Mouse (Mus musculus): ENCODE measurements around the gene Il7r.
"Not testable (repeated sequence)": the region's sequence is repeated elsewhere in the genome, so short reads cannot be mapped to it uniquely, and the experiment has no call there.

The Il7r gene

GRCm38 (mm10) chr15:9530076-9530475 lies at the start of gene Il7r:
Gene Il7r (minus strand): TSS chr15:9530176.
- DNase-seq = no peak

DNA sequence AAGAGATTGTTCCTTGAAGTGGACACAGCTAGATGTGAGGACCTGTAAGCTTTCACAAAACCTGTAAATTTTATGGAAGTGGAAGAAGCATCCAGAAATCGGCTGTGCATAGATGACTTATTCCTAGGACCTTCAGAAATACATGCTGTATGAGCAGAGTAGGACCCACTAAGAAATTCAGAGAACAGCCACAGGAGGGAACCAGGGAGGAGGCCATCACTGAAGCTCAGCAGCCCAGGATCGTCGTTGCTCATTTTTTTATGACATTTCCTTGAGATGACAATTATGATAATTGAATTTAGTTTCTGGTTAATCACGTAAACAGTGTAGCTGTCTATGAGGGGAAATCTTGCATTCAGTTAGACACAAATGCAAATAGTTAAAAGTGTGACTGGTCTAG lies 47.3 kb upstream of the Il7r start:
- no peak for DNase-seq

DNA sequence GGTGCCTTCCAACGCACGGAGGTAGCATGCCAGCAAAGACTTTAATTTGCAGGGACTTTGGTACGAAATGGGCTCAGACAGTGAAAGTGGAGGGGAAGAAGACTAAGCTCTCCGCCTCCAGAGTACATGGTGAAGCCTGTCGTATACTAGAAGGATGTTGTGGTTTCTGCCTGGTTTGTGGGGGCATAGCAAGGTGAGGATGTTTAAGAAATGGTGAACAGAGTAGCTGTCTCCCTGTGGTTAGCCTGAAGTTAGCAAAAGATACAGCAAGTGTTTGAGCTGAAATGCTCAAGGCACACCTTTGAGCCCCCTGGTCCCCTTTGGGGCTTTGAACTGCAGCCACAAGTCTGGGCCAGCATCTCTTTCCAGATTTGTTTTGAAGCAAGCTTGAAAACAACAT lies 44.8 kb upstream of the Il7r start:
- no peak for DNase-seq

GRCm38 (mm10) chr15:9573361-9573760 lies 43.4 kb upstream of the Il7r start:
- peak; percentile 56 for DNase-seq

GRCm38 (mm10) chr15:9572664-9573063 lies 42.7 kb upstream of the Il7r start:
- DNase-seq = no peak

DNA sequence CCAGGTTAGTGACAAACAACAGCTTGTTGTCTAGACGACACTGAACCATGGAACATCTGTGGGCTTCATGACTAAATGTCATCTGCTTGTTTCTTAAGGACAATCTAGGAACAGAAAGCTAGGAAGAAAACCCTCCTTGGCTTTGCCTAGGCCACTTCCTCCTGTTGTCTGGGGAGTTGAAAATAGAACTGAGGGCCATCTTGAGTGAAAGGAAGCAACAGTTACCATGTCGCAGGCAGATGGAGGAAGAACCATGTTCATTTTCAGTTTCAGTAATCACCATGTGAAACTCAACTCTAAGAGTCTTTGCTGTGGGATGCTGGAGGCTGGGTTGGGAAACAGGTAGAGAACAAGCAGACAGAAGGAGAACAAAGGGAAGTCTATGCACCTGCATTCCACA lies 41.9 kb upstream of the Il7r start:
- no peak for DNase-seq

DNA sequence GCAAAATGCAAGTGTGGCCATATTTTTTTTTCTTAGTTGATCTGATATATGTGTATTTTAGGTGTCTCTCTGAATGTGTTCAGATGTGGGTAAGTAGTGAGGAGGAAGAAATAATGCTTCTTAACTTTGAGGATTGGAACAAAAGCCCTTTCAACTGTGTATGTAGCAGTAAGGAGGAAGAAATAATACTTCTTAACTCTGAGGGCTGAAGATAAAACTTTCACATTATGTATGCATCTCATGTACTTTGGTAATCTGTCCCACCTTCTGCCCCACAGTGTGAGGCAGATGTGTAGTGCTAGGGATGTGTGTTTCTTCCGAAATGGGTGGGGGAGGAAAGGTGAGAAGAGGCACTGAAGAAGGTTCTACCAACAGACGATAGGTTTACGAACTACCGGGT lies 37.3 kb upstream of the Il7r start:
- no peak for DNase-seq

GRCm38 (mm10) chr15:9565396-9565795 lies 35.4 kb upstream of the Il7r start:
- no peak for DNase-seq

DNA sequence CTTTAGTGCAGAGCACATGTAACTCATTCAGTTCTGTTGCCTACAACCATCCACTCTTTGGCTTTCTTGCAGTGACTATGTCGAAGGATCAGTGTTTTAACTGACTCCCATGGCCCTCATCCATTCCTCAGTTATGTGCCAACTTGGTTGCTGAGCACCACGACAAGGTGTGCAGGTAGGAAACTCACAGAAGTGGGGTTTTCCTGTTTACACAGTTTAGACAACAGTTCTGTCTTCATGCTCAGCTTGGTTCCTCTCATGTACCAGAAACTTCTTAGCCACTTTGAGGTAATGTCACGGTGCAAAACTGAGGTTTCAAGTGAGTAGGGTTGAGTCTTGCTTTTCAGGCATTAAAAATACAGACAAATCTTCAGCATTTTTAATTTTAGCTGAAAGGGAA lies 34.2 kb upstream of the Il7r start:
- DNase-seq = no peak

DNA sequence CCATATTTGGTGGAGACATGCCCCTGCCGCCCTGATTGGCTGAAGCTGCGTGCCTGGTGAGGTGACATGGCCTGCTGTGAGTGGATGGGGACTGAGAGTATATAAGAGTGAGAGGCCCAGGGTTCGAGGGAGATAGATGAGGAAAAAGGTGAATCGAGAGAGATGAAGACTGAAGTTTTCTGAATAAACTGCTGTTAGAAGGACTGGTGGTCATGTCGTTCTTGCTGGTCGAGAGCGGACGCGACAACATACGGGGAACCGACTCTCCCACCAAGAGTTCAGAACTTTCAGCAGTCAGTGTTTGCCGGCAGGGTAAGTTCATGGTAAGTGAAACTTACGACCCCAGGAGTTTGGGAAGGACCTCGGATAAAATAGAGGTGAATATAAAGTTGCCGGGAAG lies 27.3 kb upstream of the Il7r start:
- not testable (repeated sequence) for DNase-seq

GRCm38 (mm10) chr15:9548951-9549350 lies 19.0 kb upstream of the Il7r start:
- DNase-seq = no peak

GRCm38 (mm10) chr15:9535200-9535599 lies 5.2 kb upstream of the Il7r start:
- no peak for DNase-seq

- DNase-seq = no peak
These were observed 3.5 kb upstream of the Il7r start for GRCm38 (mm10) chr15:9533356-9533902.

GRCm38 (mm10) chr15:9529646-9530045 lies 330 bp downstream of the Il7r start:
- DNase-seq = no peak

- DNase-seq = no peak
These were observed 1.6 kb downstream of the Il7r start for GRCm38 (mm10) chr15:9528186-9528935.

GRCm38 (mm10) chr15:9526412-9526811 lies 3.6 kb downstream of the Il7r start:
- no peak for DNase-seq

DNA sequence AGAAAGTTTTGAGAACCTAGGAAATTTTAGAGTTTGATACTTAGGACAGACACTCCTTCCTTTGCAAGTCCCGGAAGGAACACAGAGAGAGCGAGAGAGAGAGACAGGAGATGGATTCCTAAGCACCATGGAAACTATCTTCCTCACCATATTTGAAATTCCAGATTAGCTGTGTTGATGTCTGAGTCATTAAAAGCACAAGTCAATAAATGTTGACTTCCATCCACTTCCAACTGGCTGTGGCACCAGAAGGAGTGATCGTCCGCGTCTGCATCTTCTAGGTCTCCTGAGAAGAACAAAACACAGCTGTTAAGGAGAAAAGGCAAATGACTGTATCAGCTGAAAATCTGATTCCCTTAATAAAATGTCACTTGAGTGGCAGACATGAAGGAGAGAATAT lies 5.1 kb downstream of the Il7r start:
- no peak for DNase-seq

GRCm38 (mm10) chr15:9523956-9524355 lies 6.0 kb downstream of the Il7r start:
- DNase-seq = no peak

DNA sequence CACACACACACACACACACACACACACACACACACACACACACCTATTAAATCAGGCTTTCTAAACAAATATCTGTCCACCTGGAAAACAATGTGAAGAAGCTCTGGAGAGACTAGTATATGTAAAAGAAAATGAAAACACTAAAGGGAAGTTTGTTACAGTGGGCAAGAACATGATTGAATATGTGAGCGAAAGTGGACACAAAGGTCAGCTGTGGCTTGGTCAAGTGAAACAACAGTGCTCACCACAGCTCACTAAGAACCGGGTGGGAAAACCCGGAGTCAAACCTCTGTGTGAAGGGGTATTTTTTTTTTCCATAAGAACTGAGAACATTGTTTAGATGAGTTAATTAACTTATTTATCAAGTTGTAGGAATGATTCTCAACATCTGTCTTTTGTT lies 6.9 kb downstream of the Il7r start:
- no peak for DNase-seq

DNA sequence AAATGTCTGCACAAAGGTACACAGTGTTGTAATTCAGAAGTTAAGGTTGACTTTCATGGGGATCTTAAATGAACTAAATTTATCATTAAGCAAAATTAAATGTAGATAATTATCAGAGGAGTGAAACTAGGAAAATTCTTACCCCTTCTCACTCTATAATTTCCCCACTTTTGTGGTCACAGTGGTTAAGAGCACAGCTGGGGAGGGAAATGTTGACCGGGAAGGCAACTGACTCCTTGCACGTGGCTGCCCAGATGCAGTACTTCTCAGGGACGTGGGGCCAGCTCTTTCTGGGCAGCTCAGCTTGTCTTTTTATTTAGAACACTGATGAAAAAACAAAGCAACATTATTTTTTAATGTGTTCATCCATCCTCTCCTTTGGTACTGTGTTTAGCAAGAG lies 37.9 kb downstream of the Il7r start:
- DNase-seq = no peak

DNA sequence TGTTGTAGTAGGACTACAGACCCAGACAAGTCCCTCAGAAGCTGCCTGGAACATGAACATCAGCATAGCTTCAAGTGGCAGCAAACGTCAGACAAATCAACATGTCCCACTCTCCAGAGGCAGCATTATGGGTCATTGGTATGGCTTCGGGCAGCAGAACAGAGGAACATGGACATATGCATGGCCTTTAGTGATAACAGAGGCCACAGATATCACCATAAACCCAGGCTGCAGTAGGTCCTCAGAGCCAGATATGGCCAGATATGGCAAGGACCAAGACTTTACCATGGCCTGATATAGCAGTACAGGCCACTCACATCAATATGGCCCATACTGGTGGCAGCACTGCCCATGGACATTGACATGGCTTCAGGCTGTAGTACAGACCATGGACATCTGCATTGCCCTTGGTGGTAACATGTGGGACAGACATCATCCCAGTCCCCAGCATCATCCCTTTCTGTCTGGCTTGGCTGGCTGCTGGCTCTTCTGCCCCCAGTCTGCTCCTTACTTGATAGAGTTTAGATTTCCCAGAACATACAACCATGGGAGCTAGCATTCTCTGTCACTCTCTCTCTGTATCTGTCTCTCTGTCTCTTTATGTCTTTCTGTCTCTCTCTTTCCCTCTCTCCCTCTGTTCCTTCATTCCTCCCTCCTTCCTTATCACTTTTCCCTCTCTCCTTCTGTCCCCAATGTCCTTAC lies 40.4 kb downstream of the Il7r start:
- no peak for DNase-seq

DNA sequence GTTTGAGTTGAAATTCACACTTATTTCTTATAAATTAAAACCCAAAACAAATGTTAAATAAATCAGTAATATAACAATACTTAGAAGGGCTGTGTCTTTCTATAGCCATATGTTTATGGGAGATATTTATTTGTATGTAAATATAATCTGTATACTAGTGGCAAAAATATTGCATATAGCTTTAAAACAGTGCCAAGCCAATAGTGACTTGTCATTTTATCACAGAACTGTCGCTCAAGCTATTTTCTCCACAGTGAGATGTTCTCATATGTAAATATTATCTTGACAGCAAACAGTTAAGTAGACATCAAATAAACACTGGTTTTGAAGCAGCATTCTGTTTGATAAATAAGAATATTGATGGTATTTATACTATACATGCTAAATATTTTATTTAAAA lies 56.8 kb downstream of the Il7r start:
- DNase-seq = no peak

DNA sequence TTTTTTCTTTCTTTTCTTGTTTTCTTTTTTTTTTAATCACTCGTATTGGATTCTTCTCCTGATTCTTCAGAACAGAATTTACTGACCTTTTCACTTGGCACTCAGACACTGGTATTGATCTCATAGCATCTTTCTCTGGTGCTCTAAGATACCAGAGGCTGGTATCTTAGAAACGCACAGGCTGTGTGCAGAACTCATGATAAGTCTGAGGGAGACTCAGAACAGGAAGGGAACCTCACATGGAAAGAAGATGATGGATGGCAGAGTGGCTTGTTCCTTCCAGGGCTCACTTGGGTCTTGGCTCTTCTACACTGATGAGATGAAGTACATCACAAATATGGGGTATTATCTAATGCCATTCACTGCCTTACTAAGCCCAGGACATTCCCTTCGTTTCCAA lies 57.4 kb downstream of the Il7r start:
- no peak for DNase-seq

GRCm38 (mm10) chr15:9472167-9472566 lies 57.8 kb downstream of the Il7r start:
- DNase-seq = no peak
